Mouse (Mus musculus) stomach, postnatal 0 days (tissue): ENCODE results near the gene Draxin. TPM values are rescaled to one million over a fixed set of nuclear protein-coding genes. Genes with fewer than 3 reads are reported as not detected.

Experiments
- ATAC-seq: fragments of 200-750 bp; cut with Nextera tagmentation; 2 replicates; pipeline ENCODE4 v1.8.0; 2017; ENCODE audit not compliant: low FRiP score, low TSS enrichment
- DNase-seq: peaks from one replicate; pipeline ENCODE4 v3.0.0-alpha.2; 2016; ENCODE audit warnings: low spot score
- H3K27ac ChIP-seq: fragments of 300-500 bp; sonication (generic); replicated peaks from 2 replicates; pipeline ENCODE4 v1.5.1; 2014; ENCODE audit warnings: mild to moderate bottlenecking, control low read depth
- H3K27me3 ChIP-seq: fragments of 300-500 bp; sonication (generic); 2 replicates; pipeline ENCODE4 v1.6.1; 2014; ENCODE audit warnings: low read length; ENCODE audit not compliant: control insufficient read depth, insufficient read depth
- H3K36me3 ChIP-seq: fragments of 300-500 bp; sonication (generic); 2 replicates; pipeline ENCODE4 v1.6.1; 2014; ENCODE audit warnings: low read length, mixed read lengths; ENCODE audit not compliant: control insufficient read depth, insufficient read depth
- H3K4me1 ChIP-seq: fragments of 300-500 bp; sonication (generic); replicated peaks from 2 replicates; pipeline ENCODE4 v1.6.1; 2014; ENCODE audit warnings: antibody characterized with exemption; ENCODE audit not compliant: control insufficient read depth, insufficient read depth
- H3K4me2 ChIP-seq: fragments of 300-500 bp; sonication (generic); replicated peaks from 2 replicates; pipeline ENCODE4 v1.6.1; 2014; ENCODE audit warnings: low read depth, mild to moderate bottlenecking, control low read depth, moderate library complexity
- H3K4me3 ChIP-seq: fragments of 300-500 bp; sonication (generic); 2 replicates; pipeline ENCODE4 v1.5.1; 2014; ENCODE audit warnings: low read depth, low read length, control low read depth
- H3K9ac ChIP-seq: fragments of 300-500 bp; sonication (generic); 2 replicates; pipeline ENCODE4 v1.6.1; 2014; ENCODE audit warnings: mild to moderate bottlenecking, low read length, control low read depth, mixed read lengths
- H3K9me3 ChIP-seq: fragments of 300-500 bp; sonication (generic); 2 replicates; pipeline ENCODE4 v1.6.1; 2016; ENCODE audit warnings: low read length; ENCODE audit not compliant: control insufficient read depth
- CTCF ChIP-seq: IDR thresholded peaks from 2 replicates; pipeline ENCODE4 v1.5.1; 2016; ENCODE audit warnings: antibody characterized with exemption, low read depth, mild to moderate bottlenecking, moderate library complexity
- EP300 ChIP-seq: optimal IDR thresholded peaks from 2 replicates; pipeline ENCODE3; 2016; ENCODE audit warnings: antibody characterized with exemption
- WGBS: fragments of 180-500 bp; shearing (Covaris S2); extraction: QIAGEN DNeasy Blood & Tissue Kit; methylation state at CpG from one replicate; pipeline ENCODE4 v1.1.7; 2014; 5-methylcytosine and 5-hydroxymethylcytosine counted together
- polyA plus RNA-seq: library from polyadenylated mRNA; unstranded; fragments of >200 nt; fragmentation: Nextera tagmentation; extraction: Ambion mirVana; gene quantifications from 2 replicates; pipeline ENCODE4 v1.2.1, GENCODE M21; 2015

Draxin gene
- polyA plus RNA-seq, 1 experiment from 2014 or later = not detected

DNA sequence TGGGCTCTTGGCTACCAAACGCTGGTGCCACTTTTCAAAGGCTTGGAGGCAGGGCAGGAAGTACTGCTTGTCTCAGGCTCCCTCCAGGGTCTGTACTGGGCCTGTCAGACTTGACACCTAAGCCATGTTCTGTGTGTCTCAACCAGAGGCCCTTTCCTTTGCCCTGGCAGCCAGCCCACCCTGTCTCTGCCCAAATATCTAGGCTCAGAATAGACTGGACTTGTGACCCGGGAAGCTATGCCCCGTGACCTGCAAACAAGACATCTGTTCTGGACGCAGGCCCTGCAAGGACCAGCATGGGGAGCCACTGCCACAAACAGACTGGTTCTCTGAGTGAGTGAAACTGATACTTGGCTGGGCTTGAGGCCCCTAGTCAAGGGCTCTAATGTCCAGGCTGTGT is 73.7 kb downstream of the Draxin start:
- ATAC-seq = no peak
- Histone ChIP-seq H3K9ac (no peak overlapping the region), H3K27me3 (no peaks in the 10 kb centered on the region), H3K27ac (no peak overlapping the region), H3K36me3 (peaks cover 34% of the 10 kb centered on the region), H3K4me1 (no peaks in the 10 kb centered on the region), H3K4me3 (no peak overlapping the region), H3K9me3 (no peaks in the 10 kb centered on the region), H3K4me2 (no peak overlapping the region)
- 83% methylated on average over 4 of the region's 4 CpGs for WGBS
- TF ChIP-seq CTCF (no peak), EP300 (no peak)
- DNase-seq = no peak

- H3K27ac ChIP-seq = no peak overlapping the region
- TF ChIP-seq CTCF = no peak
- no peak for TF ChIP-seq EP300
- no peak overlapping the region for H3K9ac ChIP-seq
- no peaks in the 10 kb centered on the region for H3K27me3 ChIP-seq
- H3K36me3 ChIP-seq = peaks cover 40% of the 10 kb centered on the region
- H3K4me3 ChIP-seq = no peak overlapping the region
- no peaks in the 10 kb centered on the region for H3K4me1 ChIP-seq
- 84% methylated on average over 7 of the region's 7 CpGs for WGBS
- no peaks in the 10 kb centered on the region for H3K9me3 ChIP-seq
- DNase-seq (no peak), ATAC-seq (no peak)
- H3K4me2 ChIP-seq = no peak overlapping the region
These were observed 74.3 kb downstream of the Draxin start for GRCm38 (mm10) chr4:148056246-148056645.

GRCm38 (mm10) chr4:148054961-148055695 is 75.4 kb downstream of the Draxin start:
- ATAC-seq (no peak), DNase-seq (no peak)

GRCm38 (mm10) chr4:148053417-148053920 is 77.0 kb downstream of the Draxin start:
- no peak overlapping the region for H3K27ac ChIP-seq
- no peak overlapping the region for H3K4me2 ChIP-seq
- WGBS = 93% methylated on average over 12 of the region's 12 CpGs
- TF ChIP-seq EP300 (no peak), CTCF (no peak)
- H3K4me1 ChIP-seq = no peaks in the 10 kb centered on the region
- no peaks in the 10 kb centered on the region for H3K9me3 ChIP-seq
- no peak overlapping the region for H3K9ac ChIP-seq
- no peak overlapping the region for H3K4me3 ChIP-seq
- H3K27me3 ChIP-seq = no peaks in the 10 kb centered on the region
- H3K36me3 ChIP-seq = peaks cover 46% of the 10 kb centered on the region
- DNase-seq (no peak), ATAC-seq (no peak)

More at GRCm38 (mm10) chr4:148054961-148055695, 75.4 kb downstream of the Draxin start:
- Histone ChIP-seq H3K36me3 (peaks cover 42% of the 10 kb centered on the region), H3K9me3 (no peaks in the 10 kb centered on the region), H3K27me3 (no peaks in the 10 kb centered on the region), H3K4me2 (no peak overlapping the region), H3K9ac (no peak overlapping the region), H3K4me3 (no peak overlapping the region), H3K27ac (no peak overlapping the region), H3K4me1 (no peaks in the 10 kb centered on the region)
- TF ChIP-seq EP300 (no peak), CTCF (no peak)
- 91% methylated on average over 21 of the region's 21 CpGs for WGBS

- Histone ChIP-seq H3K36me3 (peaks cover 44% of the 10 kb centered on the region), H3K4me2 (no peak overlapping the region), H3K9ac (no peak overlapping the region), H3K27me3 (no peaks in the 10 kb centered on the region), H3K4me1 (no peaks in the 10 kb centered on the region), H3K4me3 (no peak overlapping the region), H3K27ac (no peak overlapping the region), H3K9me3 (no peaks in the 10 kb centered on the region)
- ATAC-seq = peak; percentile 63
- TF ChIP-seq EP300 = no peak
- DNase-seq = peak; percentile 34
- 63% methylated on average over 2 of the region's 2 CpGs for WGBS
These were observed 77.5 kb downstream of the Draxin start for GRCm38 (mm10) chr4:148052976-148053375.

GRCm38 (mm10) chr4:148051886-148052285 is 78.6 kb downstream of the Draxin start:
- 91% methylated on average over 11 of the region's 11 CpGs for WGBS
- no peak overlapping the region for H3K27ac ChIP-seq
- ATAC-seq (no peak), DNase-seq (no peak)
- H3K4me3 ChIP-seq = no peak overlapping the region
- TF ChIP-seq EP300 = no peak
- TF ChIP-seq CTCF = no peak
- no peak overlapping the region for H3K9ac ChIP-seq
- peaks cover 46% of the 10 kb centered on the region for H3K36me3 ChIP-seq
- H3K4me1 ChIP-seq = no peaks in the 10 kb centered on the region
- no peaks in the 10 kb centered on the region for H3K9me3 ChIP-seq
- no peak overlapping the region for H3K4me2 ChIP-seq
- no peaks in the 10 kb centered on the region for H3K27me3 ChIP-seq
